Mouse (Mus musculus): ENCODE results near the gene Gtf2i. TPM values are rescaled to one million over a fixed set of nuclear protein-coding genes. Genes with fewer than 3 reads are reported as not detected.

Gtf2i gene
- polyA plus RNA-seq, 1 experiment from 2014 or later, result 132 TPM

DNA sequence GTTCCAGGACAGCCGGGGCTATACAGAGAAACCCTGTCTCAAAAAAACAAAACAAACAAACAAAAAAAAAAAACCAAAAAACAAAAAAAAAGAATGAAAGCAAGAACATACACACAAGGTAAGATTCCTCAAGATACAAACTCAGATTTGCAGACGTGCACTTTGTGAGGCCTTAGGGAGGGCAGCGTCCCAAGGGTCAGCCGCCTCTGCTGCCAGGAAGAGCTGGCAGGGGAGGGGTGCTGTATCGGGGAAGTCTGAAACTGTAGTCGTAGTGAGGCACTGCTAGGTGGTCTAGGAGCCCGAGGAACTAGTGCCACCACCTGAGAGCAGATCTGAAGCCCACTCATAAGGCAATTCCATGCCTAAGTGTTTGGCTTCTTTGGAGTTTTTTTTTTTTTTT, 20.0 kb downstream of the Gtf2i start:
- no peaks in the 10 kb centered on the region for H3K4me1 ChIP-seq (ENCODE audit: control insufficient read depth, insufficient read depth, low read length)
- no peaks in the 10 kb centered on the region for H3K27me3 ChIP-seq (ENCODE audit: control insufficient read depth, insufficient read depth, low read length)
- no peak for ATAC-seq (replicated peaks; ENCODE audit: extremely low read depth, insufficient read depth, low FRiP score)
- H3K9me3 ChIP-seq (replicated peaks; ENCODE audit: control insufficient read depth, low read length), result 0 out of 2 replicates have a peak, but pooled peaks cover 2% of the 10 kb centered on the region
- peaks cover 44% of the 10 kb centered on the region for H3K36me3 ChIP-seq (ENCODE audit: control insufficient read depth, insufficient read depth)
- no peak overlapping the region for H3K4me2 ChIP-seq (ENCODE audit: low read depth, low read length)
- WGBS, result 91% methylated on average over 7 of the region's 7 CpGs
- H3K27ac ChIP-seq (ENCODE audit: low read length), result no peak overlapping the region
- H3K9ac ChIP-seq (ENCODE audit: low read length), result no peak overlapping the region
- H3K4me3 ChIP-seq (ENCODE audit: low read length), result no peak overlapping the region

GRCm38 (mm10) chr5:134291096-134291495, 23.5 kb downstream of the Gtf2i start:
- no peak overlapping the region for H3K4me2 ChIP-seq (ENCODE audit: low read depth, low read length)
- no peak overlapping the region for H3K4me3 ChIP-seq (ENCODE audit: low read length)
- no peak overlapping the region for H3K9ac ChIP-seq (ENCODE audit: low read length)
- H3K36me3 ChIP-seq (ENCODE audit: control insufficient read depth, insufficient read depth), result peaks cover 71% of the 10 kb centered on the region
- H3K27ac ChIP-seq (ENCODE audit: low read length), result no peak overlapping the region
- no peaks in the 10 kb centered on the region for H3K4me1 ChIP-seq (ENCODE audit: control insufficient read depth, insufficient read depth, low read length)
- no peaks in the 10 kb centered on the region for H3K27me3 ChIP-seq (ENCODE audit: control insufficient read depth, insufficient read depth, low read length)
- 92% methylated on average over 6 of the region's 6 CpGs for WGBS
- no peak for ATAC-seq (replicated peaks; ENCODE audit: extremely low read depth, insufficient read depth, low FRiP score)
- H3K9me3 ChIP-seq (replicated peaks; ENCODE audit: control insufficient read depth, low read length), result no peaks in the 10 kb centered on the region

DNA sequence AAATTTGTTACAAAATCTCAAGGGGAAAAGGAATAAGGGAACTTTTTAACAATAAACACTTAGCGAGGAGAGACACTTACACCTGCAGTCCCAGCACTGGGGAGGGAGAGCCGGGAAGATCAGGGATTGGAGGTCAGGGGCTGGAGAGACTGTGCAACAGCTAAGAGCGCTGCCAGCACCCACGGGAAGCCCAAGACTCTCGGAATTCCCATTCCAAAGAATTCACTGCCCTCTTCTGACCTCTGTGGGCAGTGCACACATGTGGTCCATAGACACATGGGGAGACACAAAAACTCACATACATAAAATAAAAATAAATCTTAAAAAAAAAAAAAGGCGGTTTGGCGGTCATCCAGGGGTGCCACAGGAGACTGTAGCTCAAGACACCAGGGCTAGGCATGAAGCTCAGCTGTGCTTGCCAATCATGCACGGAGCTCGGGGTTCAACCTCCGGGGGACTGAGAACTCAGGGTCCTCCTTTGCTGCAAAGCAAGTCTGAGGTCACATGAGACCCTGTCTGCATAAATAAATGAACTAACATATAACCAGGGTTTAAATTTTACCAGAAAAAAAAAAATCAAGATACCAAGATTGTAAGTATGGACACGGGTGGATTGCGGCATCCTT, 24.5 kb downstream of the Gtf2i start:
- 92% methylated on average over 12 of the region's 12 CpGs for WGBS

GRCm38 (mm10) chr5:134288071-134288470, 26.5 kb downstream of the Gtf2i start:
- no peaks in the 10 kb centered on the region for H3K4me1 ChIP-seq (ENCODE audit: control insufficient read depth, insufficient read depth, low read length)
- H3K4me2 ChIP-seq (ENCODE audit: low read depth, low read length), result no peak overlapping the region
- no peak overlapping the region for H3K9ac ChIP-seq (ENCODE audit: low read length)
- 89% methylated on average over 3 of the region's 3 CpGs for WGBS
- no peak for ATAC-seq (replicated peaks; ENCODE audit: extremely low read depth, insufficient read depth, low FRiP score)
- H3K27ac ChIP-seq (ENCODE audit: low read length), result no peak overlapping the region
- H3K9me3 ChIP-seq (replicated peaks; ENCODE audit: control insufficient read depth, low read length), result no peaks in the 10 kb centered on the region
- no peaks in the 10 kb centered on the region for H3K27me3 ChIP-seq (ENCODE audit: control insufficient read depth, insufficient read depth, low read length)
- H3K36me3 ChIP-seq (ENCODE audit: control insufficient read depth, insufficient read depth), result peaks cover 83% of the 10 kb centered on the region
- no peak overlapping the region for H3K4me3 ChIP-seq (ENCODE audit: low read length)

More for the DNA sequence above, 24.5 kb downstream of the Gtf2i start:
- no peaks in the 10 kb centered on the region for H3K4me1 ChIP-seq (ENCODE audit: control insufficient read depth, insufficient read depth, low read length)
- H3K4me2 ChIP-seq (ENCODE audit: low read depth, low read length), result no peak overlapping the region
- H3K27ac ChIP-seq (ENCODE audit: low read length), result no peak overlapping the region
- H3K9ac ChIP-seq (ENCODE audit: low read length), result no peak overlapping the region
- no peak overlapping the region for H3K4me3 ChIP-seq (ENCODE audit: low read length)
- H3K9me3 ChIP-seq (replicated peaks; ENCODE audit: control insufficient read depth, low read length), result no peaks in the 10 kb centered on the region
- peaks cover 75% of the 10 kb centered on the region for H3K36me3 ChIP-seq (ENCODE audit: control insufficient read depth, insufficient read depth)
- ATAC-seq (replicated peaks; ENCODE audit: extremely low read depth, insufficient read depth, low FRiP score), result no peak
- no peaks in the 10 kb centered on the region for H3K27me3 ChIP-seq (ENCODE audit: control insufficient read depth, insufficient read depth, low read length)

- H3K27me3 ChIP-seq (ENCODE audit: control insufficient read depth, insufficient read depth, low read length), result no peaks in the 10 kb centered on the region
- H3K36me3 ChIP-seq (ENCODE audit: control insufficient read depth, insufficient read depth), result peaks cover 82% of the 10 kb centered on the region
- H3K27ac ChIP-seq (ENCODE audit: low read length), result no peak overlapping the region
- H3K4me3 ChIP-seq (ENCODE audit: low read length), result no peak overlapping the region
- no peaks in the 10 kb centered on the region for H3K4me1 ChIP-seq (ENCODE audit: control insufficient read depth, insufficient read depth, low read length)
- no peak overlapping the region for H3K9ac ChIP-seq (ENCODE audit: low read length)
- H3K4me2 ChIP-seq (ENCODE audit: low read depth, low read length), result no peak overlapping the region
- WGBS, result 93% methylated on average over 12 of the region's 12 CpGs
- no peak for ATAC-seq (replicated peaks; ENCODE audit: extremely low read depth, insufficient read depth, low FRiP score)
- H3K9me3 ChIP-seq (replicated peaks; ENCODE audit: control insufficient read depth, low read length), result no peaks in the 10 kb centered on the region
Observed at GRCm38 (mm10) chr5:134284921-134285320, 29.6 kb downstream of the Gtf2i start.

DNA sequence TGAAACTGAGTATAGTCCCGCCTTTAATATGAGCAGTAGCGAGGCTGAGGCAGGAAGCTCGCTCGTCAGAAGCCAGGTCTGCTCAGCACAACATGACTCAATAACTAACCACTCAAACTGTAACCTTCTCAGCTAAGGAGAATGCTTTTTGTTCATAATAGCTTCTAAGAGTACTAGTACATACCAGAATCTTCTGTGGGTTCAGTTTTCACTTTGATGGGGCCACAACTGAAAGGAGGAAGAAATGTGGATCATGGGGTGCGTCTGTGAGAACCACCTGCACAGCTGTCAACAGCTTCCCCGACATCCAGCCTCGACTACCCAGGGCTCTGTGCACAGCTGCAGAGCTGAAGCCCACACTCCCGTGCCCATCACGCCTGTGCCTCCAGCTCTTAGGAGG, 32.0 kb downstream of the Gtf2i start:
- H3K4me3 ChIP-seq (ENCODE audit: low read length), result no peak overlapping the region
- no peak overlapping the region for H3K4me2 ChIP-seq (ENCODE audit: low read depth, low read length)
- no peaks in the 10 kb centered on the region for H3K4me1 ChIP-seq (ENCODE audit: control insufficient read depth, insufficient read depth, low read length)
- peak overlapping the region; percentile 66; the same call in 1 of the 2 replicates for H3K27ac ChIP-seq (ENCODE audit: low read length)
- WGBS, result 78% methylated on average over 9 of the region's 9 CpGs
- peak; percentile 42; the same call in 1 of the 2 replicates for ATAC-seq (replicated peaks; ENCODE audit: extremely low read depth, insufficient read depth, low FRiP score)
- no peak overlapping the region for H3K9ac ChIP-seq (ENCODE audit: low read length)
- peaks cover 81% of the 10 kb centered on the region for H3K36me3 ChIP-seq (ENCODE audit: control insufficient read depth, insufficient read depth)
- no peaks in the 10 kb centered on the region for H3K27me3 ChIP-seq (ENCODE audit: control insufficient read depth, insufficient read depth, low read length)
- H3K9me3 ChIP-seq (replicated peaks; ENCODE audit: control insufficient read depth, low read length), result no peaks in the 10 kb centered on the region

DNA sequence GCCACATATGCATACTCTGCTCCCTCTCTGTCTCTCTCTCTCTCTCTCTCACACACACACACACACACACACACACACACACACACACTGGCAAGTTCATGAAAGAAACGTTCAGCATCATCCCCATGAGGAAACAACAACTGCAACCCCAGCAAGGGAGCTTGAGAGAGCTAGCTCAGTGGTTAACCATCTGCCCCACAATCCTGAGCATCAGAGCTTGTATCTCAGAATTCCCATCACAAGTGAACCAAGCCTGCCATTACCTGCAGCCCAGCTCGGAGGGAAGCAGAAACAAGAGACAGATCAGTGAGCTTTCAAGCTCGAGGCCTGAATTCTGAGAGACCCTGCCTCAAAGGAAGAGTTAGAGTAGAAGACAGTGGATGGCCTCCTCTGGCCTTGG, 32.5 kb downstream of the Gtf2i start:
- no peaks in the 10 kb centered on the region for H3K9me3 ChIP-seq (replicated peaks; ENCODE audit: control insufficient read depth, low read length)
- H3K4me3 ChIP-seq (ENCODE audit: low read length), result no peak overlapping the region
- H3K9ac ChIP-seq (ENCODE audit: low read length), result no peak overlapping the region
- peaks cover 76% of the 10 kb centered on the region for H3K36me3 ChIP-seq (ENCODE audit: control insufficient read depth, insufficient read depth)
- 70% methylated on average over 3 of the region's 3 CpGs for WGBS
- H3K27me3 ChIP-seq (ENCODE audit: control insufficient read depth, insufficient read depth, low read length), result no peaks in the 10 kb centered on the region
- no peaks in the 10 kb centered on the region for H3K4me1 ChIP-seq (ENCODE audit: control insufficient read depth, insufficient read depth, low read length)
- H3K4me2 ChIP-seq (ENCODE audit: low read depth, low read length), result no peak overlapping the region
- H3K27ac ChIP-seq (ENCODE audit: low read length), result peak overlapping the region; percentile 66
- no peak for ATAC-seq (replicated peaks; ENCODE audit: extremely low read depth, insufficient read depth, low FRiP score)

DNA sequence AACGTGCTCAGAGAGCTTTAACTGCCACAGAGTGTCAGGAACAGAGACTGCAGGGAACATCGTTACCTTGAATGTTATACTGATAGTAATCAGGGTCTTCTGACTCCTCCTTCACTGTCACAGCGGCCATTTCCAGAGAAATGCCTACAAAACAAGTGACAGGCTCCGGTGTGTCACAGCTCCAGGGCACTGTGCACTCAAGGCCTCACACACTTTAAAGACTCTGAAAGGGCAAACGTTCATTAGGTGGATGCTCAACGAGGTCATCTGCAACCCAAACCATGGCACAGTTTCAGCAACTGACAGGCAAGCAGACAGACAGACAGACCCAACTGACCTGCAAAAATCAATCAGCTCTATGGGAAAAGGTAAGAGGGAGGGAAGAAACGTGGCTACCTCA, 35.2 kb downstream of the Gtf2i start:
- Histone ChIP-seq H3K4me1 (ENCODE audit: control insufficient read depth, insufficient read depth, low read length) (peaks cover 4% of the 10 kb centered on the region; the same call in 1 of the 2 replicates), H3K9me3 (replicated peaks; ENCODE audit: control insufficient read depth, low read length) (no peaks in the 10 kb centered on the region), H3K36me3 (ENCODE audit: control insufficient read depth, insufficient read depth) (peaks cover 62% of the 10 kb centered on the region), H3K4me2 (ENCODE audit: low read depth, low read length) (no peak overlapping the region), H3K27ac (ENCODE audit: low read length) (no peak overlapping the region), H3K27me3 (ENCODE audit: control insufficient read depth, insufficient read depth, low read length) (no peaks in the 10 kb centered on the region), H3K4me3 (ENCODE audit: low read length) (no peak overlapping the region), H3K9ac (ENCODE audit: low read length) (no peak overlapping the region)
- 87% methylated on average over 7 of the region's 7 CpGs for WGBS
- ATAC-seq (replicated peaks; ENCODE audit: extremely low read depth, insufficient read depth, low FRiP score), result no peak

DNA sequence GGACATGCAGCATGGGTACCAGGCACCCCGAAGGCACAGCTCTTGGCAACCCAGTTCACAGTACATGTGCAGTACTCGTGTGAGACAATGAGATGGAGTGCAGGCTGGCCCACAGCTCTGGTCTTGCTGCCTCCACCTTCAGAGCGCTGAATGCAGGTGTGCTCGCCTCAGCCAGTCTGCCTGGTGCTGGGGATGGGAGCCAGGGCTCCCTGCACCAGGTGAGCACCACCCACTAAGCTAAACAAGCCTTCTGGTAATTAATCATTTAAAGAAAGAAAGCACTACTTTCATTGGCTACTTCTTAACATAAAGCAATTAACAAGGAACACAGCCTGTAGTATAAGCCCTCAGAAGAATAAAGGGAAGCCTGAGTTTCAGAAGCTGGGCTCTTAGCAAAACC, 37.5 kb downstream of the Gtf2i start:
- ATAC-seq (replicated peaks; ENCODE audit: extremely low read depth, insufficient read depth, low FRiP score), result no peak
- H3K27me3 ChIP-seq (ENCODE audit: control insufficient read depth, insufficient read depth, low read length), result no peaks in the 10 kb centered on the region
- peaks cover 60% of the 10 kb centered on the region for H3K36me3 ChIP-seq (ENCODE audit: control insufficient read depth, insufficient read depth)
- no peak overlapping the region for H3K27ac ChIP-seq (ENCODE audit: low read length)
- H3K9me3 ChIP-seq (replicated peaks; ENCODE audit: control insufficient read depth, low read length), result no peaks in the 10 kb centered on the region
- 93% methylated on average over 4 of the region's 4 CpGs for WGBS
- no peak overlapping the region for H3K4me2 ChIP-seq (ENCODE audit: low read depth, low read length)
- H3K4me1 ChIP-seq (ENCODE audit: control insufficient read depth, insufficient read depth, low read length), result peaks cover 4% of the 10 kb centered on the region; the same call in 1 of the 2 replicates
- no peak overlapping the region for H3K9ac ChIP-seq (ENCODE audit: low read length)
- H3K4me3 ChIP-seq (ENCODE audit: low read length), result no peak overlapping the region

All from heart, embryonic 16.5 days (tissue).